Mouse (Mus musculus): Measurements from ENCODE around the gene Syn3. TPM values are rescaled to one million over a fixed set of nuclear protein-coding genes. Genes with fewer than 3 reads are reported as not detected.

The Syn3 gene
- polyA plus RNA-seq, 1 experiment from 2014 or later, result 0.22 TPM

- 64% methylated on average over 3 of the region's 3 CpGs for WGBS (ENCODE audit: insufficient replicate concordance)
- Histone ChIP-seq H3K9ac (ENCODE audit: low read depth, low read length) (no peak overlapping the region), H3K9me3 (replicated peaks; ENCODE audit: control insufficient read depth, low read length) (no peaks in the 10 kb centered on the region), H3K27ac (ENCODE audit: low read length) (no peak overlapping the region), H3K4me3 (ENCODE audit: low read depth, low read length) (no peak overlapping the region), H3K4me1 (ENCODE audit: control insufficient read depth, low read depth, low read length) (no peaks in the 10 kb centered on the region), H3K4me2 (ENCODE audit: low read depth, low read length) (no peak overlapping the region), H3K27me3 (ENCODE audit: control insufficient read depth, insufficient read depth, low read depth, low read length) (no peaks in the 10 kb centered on the region), H3K36me3 (ENCODE audit: control insufficient read depth, insufficient read depth) (no peaks in the 10 kb centered on the region)
- ATAC-seq (ENCODE audit: low read depth), result no peak
Observed at GRCm38 (mm10) chr10:86248807-86249206, 249.9 kb downstream of the Syn3 start.

DNA sequence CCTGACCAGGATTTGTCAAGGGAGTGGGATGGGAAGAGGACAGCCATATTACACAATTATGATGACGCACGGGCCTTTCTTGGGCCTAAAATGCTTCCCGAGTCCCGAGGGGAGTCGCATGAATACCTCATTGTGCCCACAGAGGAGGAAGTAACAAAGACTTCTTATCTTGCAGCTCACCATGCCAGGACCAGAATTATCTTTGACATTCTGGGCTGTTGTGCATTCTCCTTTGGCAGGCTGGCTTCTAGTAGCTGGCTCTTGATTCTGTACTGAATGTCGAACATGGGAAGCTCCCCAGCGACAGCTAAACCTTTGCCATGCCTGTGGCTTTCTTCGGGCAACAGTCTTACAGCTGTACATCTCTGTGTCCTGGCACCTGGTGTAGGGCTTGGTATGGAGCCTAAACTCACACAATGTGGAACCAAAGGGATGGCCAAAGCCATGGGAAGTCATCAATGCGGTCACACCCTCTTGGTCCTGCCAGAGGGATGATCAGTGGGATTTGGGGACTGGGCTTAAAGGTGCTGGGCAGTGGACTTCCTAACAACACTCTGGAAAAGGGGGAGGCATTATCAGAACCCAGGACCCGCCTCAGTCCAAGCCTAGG lies 250.5 kb downstream of the Syn3 start:
- Histone ChIP-seq H3K27ac (ENCODE audit: low read length) (no peak overlapping the region), H3K4me2 (ENCODE audit: low read depth, low read length) (no peak overlapping the region), H3K4me1 (ENCODE audit: control insufficient read depth, low read depth, low read length) (no peaks in the 10 kb centered on the region), H3K27me3 (ENCODE audit: control insufficient read depth, insufficient read depth, low read depth, low read length) (no peaks in the 10 kb centered on the region), H3K4me3 (ENCODE audit: low read depth, low read length) (no peak overlapping the region), H3K9me3 (replicated peaks; ENCODE audit: control insufficient read depth, low read length) (no peaks in the 10 kb centered on the region), H3K9ac (ENCODE audit: low read depth, low read length) (no peak overlapping the region), H3K36me3 (ENCODE audit: control insufficient read depth, insufficient read depth) (no peaks in the 10 kb centered on the region)
- 43% methylated on average over 10 of the region's 10 CpGs for WGBS (ENCODE audit: insufficient replicate concordance)
- no peak for ATAC-seq (ENCODE audit: low read depth)

- Histone ChIP-seq H3K4me1 (ENCODE audit: control insufficient read depth, low read depth, low read length) (no peaks in the 10 kb centered on the region), H3K36me3 (ENCODE audit: control insufficient read depth, insufficient read depth) (no peaks in the 10 kb centered on the region), H3K4me2 (ENCODE audit: low read depth, low read length) (no peak overlapping the region), H3K4me3 (ENCODE audit: low read depth, low read length) (no peak overlapping the region), H3K9me3 (replicated peaks; ENCODE audit: control insufficient read depth, low read length) (no peaks in the 10 kb centered on the region), H3K27ac (ENCODE audit: low read length) (no peak overlapping the region), H3K27me3 (ENCODE audit: control insufficient read depth, insufficient read depth, low read depth, low read length) (no peaks in the 10 kb centered on the region), H3K9ac (ENCODE audit: low read depth, low read length) (no peak overlapping the region)
- 60% methylated on average over 7 of the region's 7 CpGs for WGBS (ENCODE audit: insufficient replicate concordance)
- no peak for ATAC-seq (ENCODE audit: low read depth)
Observed at GRCm38 (mm10) chr10:86245396-86245795, 253.3 kb downstream of the Syn3 start.

DNA sequence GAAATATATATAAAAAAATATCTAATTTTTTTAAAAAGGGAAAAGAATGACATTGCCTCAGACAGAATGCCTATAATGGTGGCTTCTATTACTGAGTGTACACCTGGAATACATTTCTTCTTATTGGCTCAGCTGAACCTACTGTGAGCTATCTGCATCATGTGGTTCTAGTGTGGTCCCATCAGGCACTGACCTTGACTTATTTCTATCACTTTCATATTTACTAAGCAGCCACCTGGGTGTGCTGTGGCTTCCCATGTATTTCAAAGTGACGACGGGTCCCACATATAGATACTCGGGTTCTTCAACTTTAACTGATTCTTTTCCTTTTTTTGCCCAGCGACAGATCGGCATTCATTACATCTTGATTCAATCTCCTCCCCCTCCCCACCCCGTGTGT lies 255.2 kb downstream of the Syn3 start:
- no peak for ATAC-seq (ENCODE audit: low read depth)
- WGBS (ENCODE audit: insufficient replicate concordance), result 68% methylated on average over 6 of the region's 6 CpGs
- Histone ChIP-seq H3K9ac (ENCODE audit: low read depth, low read length) (no peak overlapping the region), H3K4me1 (ENCODE audit: control insufficient read depth, low read depth, low read length) (no peaks in the 10 kb centered on the region), H3K4me2 (ENCODE audit: low read depth, low read length) (no peak overlapping the region), H3K36me3 (ENCODE audit: control insufficient read depth, insufficient read depth) (no peaks in the 10 kb centered on the region), H3K27ac (ENCODE audit: low read length) (no peak overlapping the region), H3K4me3 (ENCODE audit: low read depth, low read length) (no peak overlapping the region), H3K9me3 (replicated peaks; ENCODE audit: control insufficient read depth, low read length) (no peaks in the 10 kb centered on the region), H3K27me3 (ENCODE audit: control insufficient read depth, insufficient read depth, low read depth, low read length) (no peaks in the 10 kb centered on the region)

- H3K27ac ChIP-seq (ENCODE audit: low read length), result no peak overlapping the region
- no peak overlapping the region for H3K4me3 ChIP-seq (ENCODE audit: low read depth, low read length)
- no peaks in the 10 kb centered on the region for H3K4me1 ChIP-seq (ENCODE audit: control insufficient read depth, low read depth, low read length)
- H3K9ac ChIP-seq (ENCODE audit: low read depth, low read length), result no peak overlapping the region
- WGBS (ENCODE audit: insufficient replicate concordance), result 66% methylated on average over 3 of the region's 3 CpGs
- H3K4me2 ChIP-seq (ENCODE audit: low read depth, low read length), result no peak overlapping the region
- H3K27me3 ChIP-seq (ENCODE audit: control insufficient read depth, insufficient read depth, low read depth, low read length), result no peaks in the 10 kb centered on the region
- no peaks in the 10 kb centered on the region for H3K36me3 ChIP-seq (ENCODE audit: control insufficient read depth, insufficient read depth)
- H3K9me3 ChIP-seq (replicated peaks; ENCODE audit: control insufficient read depth, low read length), result no peaks in the 10 kb centered on the region
- ATAC-seq (ENCODE audit: low read depth), result no peak
Observed at GRCm38 (mm10) chr10:86242721-86243120, 256.0 kb downstream of the Syn3 start.

- 63% methylated on average over 6 of the region's 6 CpGs for WGBS (ENCODE audit: insufficient replicate concordance)
- Histone ChIP-seq H3K36me3 (ENCODE audit: control insufficient read depth, insufficient read depth) (no peaks in the 10 kb centered on the region), H3K4me3 (ENCODE audit: low read depth, low read length) (no peak overlapping the region), H3K27ac (ENCODE audit: low read length) (no peak overlapping the region), H3K27me3 (ENCODE audit: control insufficient read depth, insufficient read depth, low read depth, low read length) (no peaks in the 10 kb centered on the region), H3K4me2 (ENCODE audit: low read depth, low read length) (no peak overlapping the region), H3K4me1 (ENCODE audit: control insufficient read depth, low read depth, low read length) (no peaks in the 10 kb centered on the region), H3K9me3 (replicated peaks; ENCODE audit: control insufficient read depth, low read length) (no peaks in the 10 kb centered on the region), H3K9ac (ENCODE audit: low read depth, low read length) (no peak overlapping the region)
- no peak for ATAC-seq (ENCODE audit: low read depth)
Observed at GRCm38 (mm10) chr10:86230006-86230405, 268.7 kb downstream of the Syn3 start.

DNA sequence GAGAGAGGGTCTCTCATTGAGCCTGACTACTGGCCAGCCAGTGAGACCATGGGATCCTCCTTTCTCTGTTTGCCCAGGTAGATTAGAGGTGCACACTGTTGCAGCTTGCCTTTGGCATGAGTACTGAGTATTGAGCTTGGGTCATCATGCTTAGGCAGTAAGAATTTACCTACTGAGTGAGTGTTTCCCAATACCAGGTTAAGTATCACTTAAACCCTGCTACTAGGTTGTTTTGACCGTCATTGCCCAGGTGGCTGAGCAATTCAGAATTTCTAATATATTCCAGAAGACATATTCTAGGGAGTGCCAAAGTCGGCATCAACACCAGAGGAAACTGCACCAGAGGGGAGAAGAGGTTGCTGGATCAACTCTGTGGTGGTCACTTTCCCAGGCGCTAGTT lies 273.2 kb downstream of the Syn3 start:
- no peak overlapping the region for H3K27ac ChIP-seq (ENCODE audit: low read length)
- H3K27me3 ChIP-seq (ENCODE audit: control insufficient read depth, insufficient read depth, low read depth, low read length), result no peaks in the 10 kb centered on the region
- no peak for ATAC-seq (ENCODE audit: low read depth)
- H3K9me3 ChIP-seq (replicated peaks; ENCODE audit: control insufficient read depth, low read length), result no peaks in the 10 kb centered on the region
- no peaks in the 10 kb centered on the region for H3K36me3 ChIP-seq (ENCODE audit: control insufficient read depth, insufficient read depth)
- H3K4me3 ChIP-seq (ENCODE audit: low read depth, low read length), result no peak overlapping the region
- no peaks in the 10 kb centered on the region for H3K4me1 ChIP-seq (ENCODE audit: control insufficient read depth, low read depth, low read length)
- no peak overlapping the region for H3K9ac ChIP-seq (ENCODE audit: low read depth, low read length)
- WGBS (ENCODE audit: insufficient replicate concordance), result 61% methylated on average over 3 of the region's 3 CpGs
- no peak overlapping the region for H3K4me2 ChIP-seq (ENCODE audit: low read depth, low read length)

- no peak for ATAC-seq (ENCODE audit: low read depth)
- Histone ChIP-seq H3K27ac (ENCODE audit: low read length) (no peak overlapping the region), H3K4me3 (ENCODE audit: low read depth, low read length) (no peak overlapping the region), H3K9ac (ENCODE audit: low read depth, low read length) (no peak overlapping the region), H3K4me1 (ENCODE audit: control insufficient read depth, low read depth, low read length) (no peaks in the 10 kb centered on the region), H3K36me3 (ENCODE audit: control insufficient read depth, insufficient read depth) (no peaks in the 10 kb centered on the region), H3K27me3 (ENCODE audit: control insufficient read depth, insufficient read depth, low read depth, low read length) (no peaks in the 10 kb centered on the region), H3K4me2 (ENCODE audit: low read depth, low read length) (no peak overlapping the region), H3K9me3 (replicated peaks; ENCODE audit: control insufficient read depth, low read length) (no peaks in the 10 kb centered on the region)
- WGBS (ENCODE audit: insufficient replicate concordance), result 69% methylated on average over 3 of the region's 3 CpGs
Observed at GRCm38 (mm10) chr10:86218984-86219383, 279.7 kb downstream of the Syn3 start.

GRCm38 (mm10) chr10:86216836-86217235 lies 281.9 kb downstream of the Syn3 start:
- H3K36me3 ChIP-seq (ENCODE audit: control insufficient read depth, insufficient read depth), result no peaks in the 10 kb centered on the region
- no peak overlapping the region for H3K4me3 ChIP-seq (ENCODE audit: low read depth, low read length)
- no peak overlapping the region for H3K27ac ChIP-seq (ENCODE audit: low read length)
- H3K4me1 ChIP-seq (ENCODE audit: control insufficient read depth, low read depth, low read length), result no peaks in the 10 kb centered on the region
- 70% methylated on average over 2 of the region's 2 CpGs for WGBS (ENCODE audit: insufficient replicate concordance)
- H3K4me2 ChIP-seq (ENCODE audit: low read depth, low read length), result no peak overlapping the region
- no peaks in the 10 kb centered on the region for H3K9me3 ChIP-seq (replicated peaks; ENCODE audit: control insufficient read depth, low read length)
- no peak for ATAC-seq (ENCODE audit: low read depth)
- no peak overlapping the region for H3K9ac ChIP-seq (ENCODE audit: low read depth, low read length)
- H3K27me3 ChIP-seq (ENCODE audit: control insufficient read depth, insufficient read depth, low read depth, low read length), result no peaks in the 10 kb centered on the region
